Mouse (Mus musculus) bone marrow, adult 2 months (tissue): ENCODE measurements around the gene Col6a5. TPM values are rescaled to one million over a fixed set of nuclear protein-coding genes. Genes with fewer than 3 reads are reported as not detected.

Experiments
- H3K27ac ChIP-seq: fragments of 200-500 bp; 2 replicates; pipeline ENCODE4 v1.5.1; 2012; ENCODE audit warnings: low read depth, mild to moderate bottlenecking, control low read depth, inconsistent platforms, low read length; ENCODE audit not compliant: control insufficient read depth, poor library complexity, insufficient read depth
- H3K4me1 ChIP-seq: fragments of 200-500 bp; 2 replicates; pipeline ENCODE4 v1.6.1; 2011; ENCODE audit warnings: low read length; ENCODE audit not compliant: control insufficient read depth, insufficient read depth
- H3K4me3 ChIP-seq: fragments of 200-500 bp; replicated peaks from 2 replicates; pipeline ENCODE3; 2011; ENCODE audit warnings: mild to moderate bottlenecking, low read depth, low read length, control low read depth; ENCODE audit not compliant: control insufficient read depth
- CTCF ChIP-seq: fragments of 200-500 bp; IDR thresholded peaks from 2 replicates; pipeline ENCODE4 v1.5.1; 2011; ENCODE audit warnings: low read length, control low read depth; ENCODE audit not compliant: control insufficient read depth, insufficient read depth
- POLR2A ChIP-seq: fragments of 200-500 bp; IDR thresholded peaks from 2 replicates; pipeline ENCODE4 v1.6.1; 2011; ENCODE audit warnings: low read depth, mild to moderate bottlenecking, control low read depth, low read length, borderline replicate concordance; ENCODE audit not compliant: control insufficient read depth
- WGBS: fragments of 180-500 bp; shearing (Covaris S2); methylation state at CpG from one replicate; pipeline ENCODE4 v1.1.7; 2018; 5-methylcytosine and 5-hydroxymethylcytosine counted together
- polyA plus RNA-seq: library from polyadenylated mRNA; stranded (reverse); fragments of >200 nt; gene quantifications from 2 replicates; pipeline ENCODE4 v1.2.4, GENCODE M21; 2011; ENCODE audit warnings: low replicate concordance; ENCODE audit not compliant: missing spikeins, insufficient read depth, insufficient read length

The Col6a5 gene
- polyA plus RNA-seq, 1 experiment = not detected

GRCm38 (mm10) chr9:105884656-105885430, 75.6 kb downstream of the Col6a5 start:
- 73% methylated on average over 17 of the region's 17 CpGs for whole genome bisulfite sequencing
- Histone ChIP-seq H3K4me3 (no peak overlapping the region), H3K4me1 (no peaks in the 10 kb centered on the region), H3K27ac (no peak overlapping the region)
- TF ChIP-seq POLR2A (no peak), CTCF (no peak)

GRCm38 (mm10) chr9:105880743-105881142, 79.7 kb downstream of the Col6a5 start:
- no peak for TF ChIP-seq CTCF
- TF ChIP-seq POLR2A = no peak
- H3K27ac ChIP-seq = no peak overlapping the region
- H3K4me3 ChIP-seq = no peak overlapping the region
- 56% methylated on average over 4 of the region's 4 CpGs for whole genome bisulfite sequencing
- H3K4me1 ChIP-seq = no peaks in the 10 kb centered on the region

- H3K4me3 ChIP-seq = no peak overlapping the region
- WGBS = 65% methylated on average over 11 of the region's 11 CpGs
- no peak for TF ChIP-seq POLR2A
- no peaks in the 10 kb centered on the region for H3K4me1 ChIP-seq
- H3K27ac ChIP-seq = no peak overlapping the region
These were observed 81.9 kb downstream of the Col6a5 start for GRCm38 (mm10) chr9:105878365-105879108.

- Histone ChIP-seq H3K27ac (no peak overlapping the region), H3K4me3 (no peak overlapping the region), H3K4me1 (no peaks in the 10 kb centered on the region)
- TF ChIP-seq POLR2A (no peak), CTCF (no peak)
- WGBS = 73% methylated on average over 4 of the region's 4 CpGs
These were observed 84.3 kb downstream of the Col6a5 start for GRCm38 (mm10) chr9:105876124-105876523.

- TF ChIP-seq CTCF (no peak), POLR2A (no peak)
- H3K4me1 ChIP-seq = no peaks in the 10 kb centered on the region
- no peak overlapping the region for H3K4me3 ChIP-seq
- WGBS = 78% methylated on average over 14 of the region's 14 CpGs
- H3K27ac ChIP-seq = no peak overlapping the region
These were observed 88.8 kb downstream of the Col6a5 start for GRCm38 (mm10) chr9:105871643-105872042.

GRCm38 (mm10) chr9:105857773-105858172, 102.7 kb downstream of the Col6a5 start:
- no peak overlapping the region for H3K27ac ChIP-seq
- 10% methylated on average over 6 of the region's 6 CpGs for WGBS
- H3K4me1 ChIP-seq = no peaks in the 10 kb centered on the region
- TF ChIP-seq CTCF = peak; percentile 59
- no peak for TF ChIP-seq POLR2A
- no peak overlapping the region for H3K4me3 ChIP-seq

- TF ChIP-seq POLR2A = no peak
- TF ChIP-seq CTCF = no peak
- H3K4me3 ChIP-seq = no peak overlapping the region
- WGBS = 55% methylated on average over 1 of the region's 1 CpGs
- no peaks in the 10 kb centered on the region for H3K4me1 ChIP-seq
- no peak overlapping the region for H3K27ac ChIP-seq
These were observed 107.7 kb downstream of the Col6a5 start for GRCm38 (mm10) chr9:105852778-105853065.

GRCm38 (mm10) chr9:105852015-105852777, 108.2 kb downstream of the Col6a5 start:
- WGBS = 69% methylated on average over 14 of the region's 14 CpGs
- no peak overlapping the region for H3K4me3 ChIP-seq
- TF ChIP-seq CTCF (no peak), POLR2A (no peak)
- H3K4me1 ChIP-seq = no peaks in the 10 kb centered on the region
- H3K27ac ChIP-seq = no peak overlapping the region
